Mouse (Mus musculus) kidney, postnatal 4 days (tissue): Measurements from ENCODE around the gene Prph2.

ENCODE experiments used
- DNase-seq, 2 experiments: peaks; one replicate each; pipeline ENCODE4 v3.0.0; 2021; ENCODE audit warnings: mixed read lengths in 2 of 2

Gene Prph2

GRCm38 (mm10) chr17:46890843-46891594 is 19.2 kb upstream of the Prph2 start:
- no peak for DNase-seq

- no peak for DNase-seq
Measured at GRCm38 (mm10) chr17:46895426-46895825, 14.8 kb upstream of the Prph2 start.

GRCm38 (mm10) chr17:46897221-46897950 is 12.9 kb upstream of the Prph2 start:
- DNase-seq = peak; percentile 70 to 79

GRCm38 (mm10) chr17:46900941-46901340 is 9.3 kb upstream of the Prph2 start:
- DNase-seq = no peak

GRCm38 (mm10) chr17:46903876-46904490 is 6.3 kb upstream of the Prph2 start:
- DNase-seq = peak; percentile 83 to 89

GRCm38 (mm10) chr17:46912331-46912730 is 2.1 kb downstream of the Prph2 start:
- DNase-seq = peak in 1 of 2 experiments; percentile 34

GRCm38 (mm10) chr17:46915129-46915528 is 4.9 kb downstream of the Prph2 start:
- DNase-seq = no peak

- no peak for DNase-seq
Measured at GRCm38 (mm10) chr17:46918951-46919350, 8.7 kb downstream of the Prph2 start.

GRCm38 (mm10) chr17:46920855-46921254 is 10.6 kb downstream of the Prph2 start:
- DNase-seq = peak; percentile 52 to 61

GRCm38 (mm10) chr17:46926192-46926591 is 15.9 kb downstream of the Prph2 start:
- no peak for DNase-seq

GRCm38 (mm10) chr17:46926941-46927340 is 16.7 kb downstream of the Prph2 start:
- DNase-seq = no peak

GRCm38 (mm10) chr17:46927781-46928180 is 17.5 kb downstream of the Prph2 start:
- no peak for DNase-seq

GRCm38 (mm10) chr17:46929277-46929676 is 19.0 kb downstream of the Prph2 start:
- DNase-seq = no peak

GRCm38 (mm10) chr17:46929897-46930296 is 19.6 kb downstream of the Prph2 start:
- no peak for DNase-seq

GRCm38 (mm10) chr17:46932961-46933360 is 22.7 kb downstream of the Prph2 start:
- no peak for DNase-seq

- peak; percentile 81 to 82 for DNase-seq
Measured at GRCm38 (mm10) chr17:46933557-46934348, 23.5 kb downstream of the Prph2 start.

GRCm38 (mm10) chr17:46940461-46940860 is 30.2 kb downstream of the Prph2 start:
- no peak for DNase-seq

GRCm38 (mm10) chr17:46942421-46942820 is 32.2 kb downstream of the Prph2 start:
- DNase-seq = no peak

GRCm38 (mm10) chr17:46946276-46946675 is 36.0 kb downstream of the Prph2 start:
- no peak for DNase-seq

GRCm38 (mm10) chr17:46958045-46958444 is 47.8 kb downstream of the Prph2 start:
- no peak for DNase-seq

- DNase-seq = no peak
Measured at GRCm38 (mm10) chr17:46960216-46960615, 50.0 kb downstream of the Prph2 start.

- no peak for DNase-seq
Measured at GRCm38 (mm10) chr17:46962153-46962552, 51.9 kb downstream of the Prph2 start.

- no peak for DNase-seq
Measured at GRCm38 (mm10) chr17:46963186-46963585, 52.9 kb downstream of the Prph2 start.
